Mouse (Mus musculus) lung, embryonic 14.5 days (tissue): ENCODE measurements at regions not wholly inside any gene's neighbourhood (a gene's known extent, or its start where the extent isn't known, plus 50 kb on each side); places are given as distances from the start of the nearest gene placed in this dataset.
A peak's percentile ranks its signal among the peaks of the same experiment; 100 is the strongest.

ENCODE experiments used
- ATAC-seq: fragments of 200-750 bp; cut with Nextera tagmentation; 2 replicates; pipeline ENCODE4 v1.8.0; 2017; ENCODE audit warnings: mild to moderate bottlenecking, moderate TSS enrichment, moderate library complexity; ENCODE audit not compliant: insufficient read depth
- DNase-seq: peaks from one replicate; pipeline ENCODE4 v3.0.0-alpha.2; 2015
- H3K27ac ChIP-seq: fragments of 300-500 bp; sonication (generic); 2 replicates; pipeline ENCODE4 v1.5.1; 2014; ENCODE audit warnings: low read depth, mild to moderate bottlenecking, moderate library complexity
- H3K27me3 ChIP-seq: fragments of 300-500 bp; sonication (generic); 2 replicates; pipeline ENCODE4 v1.6.1; 2014; ENCODE audit warnings: low read length, control low read depth; ENCODE audit not compliant: insufficient read depth
- H3K36me3 ChIP-seq: fragments of 300-500 bp; sonication (generic); 2 replicates; pipeline ENCODE4 v1.6.1; 2014; ENCODE audit warnings: control low read depth; ENCODE audit not compliant: insufficient read depth
- H3K4me1 ChIP-seq: fragments of 300-500 bp; sonication (generic); 2 replicates; pipeline ENCODE4 v1.6.1; 2014; ENCODE audit warnings: antibody characterized with exemption, control low read depth; ENCODE audit not compliant: insufficient read depth
- H3K4me2 ChIP-seq: fragments of 300-500 bp; sonication (generic); 2 replicates; pipeline ENCODE4 v1.6.1; 2014; ENCODE audit warnings: mild to moderate bottlenecking
- H3K4me3 ChIP-seq: fragments of 300-500 bp; sonication (generic); 2 replicates; pipeline ENCODE4 v1.5.1; 2014; ENCODE audit warnings: low read depth, low read length
- H3K9ac ChIP-seq: fragments of 300-500 bp; sonication (generic); 2 replicates; pipeline ENCODE4 v1.6.1; 2014
- H3K9me3 ChIP-seq: fragments of 300-500 bp; sonication (generic); 2 replicates; pipeline ENCODE4 v1.6.1; 2016; ENCODE audit warnings: low read depth, low read length, control low read depth
- CTCF ChIP-seq: IDR thresholded peaks from 2 replicates; pipeline ENCODE4 v1.5.1; 2016; ENCODE audit warnings: antibody characterized with exemption, low read depth
- WGBS: fragments of 180-500 bp; shearing (Covaris S2); extraction: QIAGEN DNeasy Blood & Tissue Kit; methylation state at CpG from one replicate; pipeline ENCODE4 v1.1.7; 2014; 5-methylcytosine and 5-hydroxymethylcytosine counted together

DNA sequence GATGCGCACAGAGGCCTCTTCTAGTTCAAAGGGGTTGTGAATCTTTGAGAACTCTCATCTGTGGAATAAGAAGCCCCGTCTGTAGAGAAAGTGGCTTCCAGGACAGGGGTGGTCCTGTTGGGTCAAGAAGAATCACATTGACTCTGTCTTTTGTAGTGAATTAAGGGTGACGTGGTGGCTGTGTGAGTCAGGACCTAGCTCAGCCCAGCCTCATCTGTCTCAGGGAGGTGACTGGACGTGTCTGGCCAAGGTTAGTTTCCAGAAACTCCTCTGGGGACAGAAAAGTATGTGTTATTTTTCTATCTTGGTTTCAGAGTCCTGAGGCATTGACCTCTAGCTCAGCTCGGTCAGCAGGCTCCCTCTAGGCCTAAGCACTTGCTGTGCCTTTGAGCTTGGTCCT lies 73.3 kb upstream of the Lep start:
- Histone ChIP-seq H3K36me3 (no peaks in the 10 kb centered on the region), H3K9ac (no peak overlapping the region), H3K27me3 (peaks cover 6% of the 10 kb centered on the region), H3K4me3 (no peak overlapping the region), H3K27ac (no peak overlapping the region), H3K9me3 (no peaks in the 10 kb centered on the region), H3K4me2 (no peak overlapping the region), H3K4me1 (no peaks in the 10 kb centered on the region)
- WGBS = 72% methylated on average over 5 of the region's 5 CpGs
- DNase-seq (no peak), ATAC-seq (no peak)
- TF ChIP-seq CTCF = no peak

DNA sequence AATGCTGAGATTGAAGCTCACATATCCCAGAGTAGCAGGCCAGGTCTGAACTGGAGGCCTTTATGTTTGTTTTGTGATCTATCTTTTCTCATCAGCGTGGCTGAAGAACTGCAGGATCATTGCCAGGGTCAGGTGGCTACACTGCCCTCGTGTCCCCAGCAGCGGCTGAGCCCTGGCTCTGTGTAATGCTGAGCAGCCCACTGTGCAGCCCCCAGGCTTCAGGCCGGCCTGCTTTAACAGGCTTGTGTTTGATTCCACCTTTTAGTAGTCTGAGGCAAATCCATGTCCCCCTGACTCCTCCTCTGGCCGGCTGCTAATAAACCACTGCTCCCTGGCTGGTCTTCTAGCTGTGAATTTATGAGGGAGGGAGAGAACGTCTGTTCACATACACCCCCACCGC lies 72.6 kb upstream of the Lep start:
- no peak overlapping the region for H3K27ac ChIP-seq
- ATAC-seq = no peak
- H3K9ac ChIP-seq = no peak overlapping the region
- TF ChIP-seq CTCF = no peak
- H3K4me3 ChIP-seq = no peak overlapping the region
- 58% methylated on average over 7 of the region's 7 CpGs for WGBS
- DNase-seq = no peak
- no peaks in the 10 kb centered on the region for H3K4me1 ChIP-seq
- no peak overlapping the region for H3K4me2 ChIP-seq
- H3K27me3 ChIP-seq = peaks cover under 1% of the 10 kb centered on the region; the same call in 1 of the 2 replicates
- H3K36me3 ChIP-seq = no peaks in the 10 kb centered on the region
- H3K9me3 ChIP-seq = no peaks in the 10 kb centered on the region; the same call in 1 of the 2 replicates

DNA sequence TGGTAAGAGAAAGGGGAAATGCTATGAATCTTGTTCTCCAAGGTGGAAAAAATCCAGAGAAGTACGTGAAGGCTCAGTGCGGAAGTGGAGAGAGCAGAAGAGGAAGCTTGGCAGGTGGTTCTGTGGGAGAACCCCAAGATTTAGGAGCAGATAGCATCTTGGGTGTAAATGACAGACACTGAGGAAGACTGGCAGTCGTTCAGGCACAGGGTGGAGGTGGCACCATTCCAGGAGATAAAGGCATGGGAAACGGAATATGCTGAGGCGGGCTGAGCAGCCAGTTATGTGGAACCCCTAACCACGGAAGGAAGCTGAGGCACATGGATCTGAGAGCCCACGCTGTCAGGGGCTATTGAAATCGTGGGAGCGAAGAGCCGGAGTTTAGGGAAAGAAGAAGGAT lies 70.6 kb upstream of the Lep start:
- Histone ChIP-seq H3K4me2 (no peak overlapping the region), H3K4me1 (no peaks in the 10 kb centered on the region), H3K36me3 (no peaks in the 10 kb centered on the region), H3K4me3 (no peak overlapping the region), H3K9me3 (no peaks in the 10 kb centered on the region; the same call in 1 of the 2 replicates), H3K9ac (no peak overlapping the region), H3K27me3 (no peaks in the 10 kb centered on the region), H3K27ac (no peak overlapping the region)
- WGBS = 67% methylated on average over 10 of the region's 10 CpGs
- TF ChIP-seq CTCF = no peak
- ATAC-seq (no peak), DNase-seq (no peak)

DNA sequence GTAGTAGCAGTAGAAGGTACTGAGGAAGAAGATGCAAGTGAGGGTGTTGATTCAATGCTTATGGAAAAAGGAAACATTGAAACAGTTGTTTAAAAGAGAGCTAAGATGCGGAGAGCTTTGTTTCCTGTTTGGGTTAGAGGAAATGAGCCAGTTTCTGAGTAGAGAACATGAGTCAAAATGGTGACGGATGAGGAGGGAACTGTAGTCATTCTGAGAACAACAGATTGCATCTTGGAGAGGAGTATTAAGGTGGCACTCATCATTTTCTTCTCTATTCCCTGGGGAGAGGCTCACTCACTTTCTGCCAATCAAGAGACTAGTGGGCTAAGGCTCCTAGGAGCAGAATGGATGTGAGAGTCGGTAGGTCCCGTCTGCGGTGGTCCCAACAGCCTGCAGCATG lies 69.8 kb upstream of the Lep start:
- Histone ChIP-seq H3K9me3 (no peaks in the 10 kb centered on the region; the same call in 1 of the 2 replicates), H3K27ac (no peak overlapping the region), H3K4me2 (no peak overlapping the region), H3K4me1 (no peaks in the 10 kb centered on the region), H3K4me3 (no peak overlapping the region), H3K9ac (no peak overlapping the region), H3K27me3 (no peaks in the 10 kb centered on the region), H3K36me3 (no peaks in the 10 kb centered on the region)
- DNase-seq (peak; percentile 28), ATAC-seq (no peak)
- no peak for TF ChIP-seq CTCF
- 51% methylated on average over 5 of the region's 5 CpGs for WGBS

DNA sequence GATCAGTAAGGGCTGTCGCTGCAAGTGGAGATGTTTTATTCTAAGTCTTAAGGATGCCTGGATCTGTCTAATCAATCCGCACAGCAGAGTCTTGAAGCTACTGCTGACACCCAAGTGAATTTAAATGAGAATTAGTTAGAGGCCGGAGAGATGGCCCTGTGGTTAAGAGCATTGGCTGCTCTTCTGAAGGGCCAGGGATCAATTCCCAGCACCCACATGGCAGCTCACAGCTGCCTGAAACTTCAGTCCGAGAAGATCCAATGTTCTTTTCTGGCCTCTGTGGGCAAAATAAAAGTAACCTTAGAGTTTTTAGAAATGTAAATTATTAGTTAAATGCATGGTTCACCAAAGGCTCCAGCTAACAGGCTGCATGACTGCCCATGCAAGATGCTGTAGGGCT lies 65.5 kb upstream of the Lep start:
- Histone ChIP-seq H3K27me3 (no peaks in the 10 kb centered on the region), H3K27ac (no peak overlapping the region), H3K4me1 (no peaks in the 10 kb centered on the region), H3K4me3 (no peak overlapping the region), H3K36me3 (no peaks in the 10 kb centered on the region), H3K9ac (no peak overlapping the region), H3K9me3 (no peaks in the 10 kb centered on the region; the same call in 1 of the 2 replicates), H3K4me2 (no peak overlapping the region)
- ATAC-seq = no peak
- TF ChIP-seq CTCF = no peak
- WGBS = 86% methylated on average over 4 of the region's 4 CpGs
- no peak for DNase-seq

DNA sequence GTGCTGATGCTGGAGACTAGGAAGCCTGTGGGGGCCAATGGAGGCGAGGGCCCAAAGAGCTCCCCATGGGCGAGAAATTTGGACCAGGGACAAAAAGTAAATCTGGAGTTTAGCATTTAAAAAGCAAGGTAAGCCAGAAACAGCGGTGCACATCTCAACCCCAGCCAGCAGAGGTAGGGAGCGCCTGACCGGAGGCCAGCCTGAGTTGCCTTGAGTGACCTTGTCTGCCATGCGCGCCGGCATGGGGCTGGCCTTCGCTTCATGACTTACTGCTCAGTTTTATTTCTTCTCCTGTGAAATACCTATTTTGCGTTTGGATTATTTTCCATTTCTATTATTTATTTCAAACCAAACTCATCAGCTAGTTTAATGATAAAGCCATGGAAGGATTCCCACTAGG lies 64.3 kb upstream of the Lep start:
- no peak overlapping the region for H3K9ac ChIP-seq
- H3K4me3 ChIP-seq = no peak overlapping the region
- DNase-seq (no peak), ATAC-seq (no peak)
- no peak overlapping the region for H3K4me2 ChIP-seq
- 42% methylated on average over 10 of the region's 10 CpGs for WGBS
- H3K27ac ChIP-seq = no peak overlapping the region
- H3K27me3 ChIP-seq = no peaks in the 10 kb centered on the region
- no peaks in the 10 kb centered on the region; the same call in 1 of the 2 replicates for H3K9me3 ChIP-seq
- TF ChIP-seq CTCF = no peak
- H3K36me3 ChIP-seq = no peaks in the 10 kb centered on the region
- no peaks in the 10 kb centered on the region for H3K4me1 ChIP-seq

DNA sequence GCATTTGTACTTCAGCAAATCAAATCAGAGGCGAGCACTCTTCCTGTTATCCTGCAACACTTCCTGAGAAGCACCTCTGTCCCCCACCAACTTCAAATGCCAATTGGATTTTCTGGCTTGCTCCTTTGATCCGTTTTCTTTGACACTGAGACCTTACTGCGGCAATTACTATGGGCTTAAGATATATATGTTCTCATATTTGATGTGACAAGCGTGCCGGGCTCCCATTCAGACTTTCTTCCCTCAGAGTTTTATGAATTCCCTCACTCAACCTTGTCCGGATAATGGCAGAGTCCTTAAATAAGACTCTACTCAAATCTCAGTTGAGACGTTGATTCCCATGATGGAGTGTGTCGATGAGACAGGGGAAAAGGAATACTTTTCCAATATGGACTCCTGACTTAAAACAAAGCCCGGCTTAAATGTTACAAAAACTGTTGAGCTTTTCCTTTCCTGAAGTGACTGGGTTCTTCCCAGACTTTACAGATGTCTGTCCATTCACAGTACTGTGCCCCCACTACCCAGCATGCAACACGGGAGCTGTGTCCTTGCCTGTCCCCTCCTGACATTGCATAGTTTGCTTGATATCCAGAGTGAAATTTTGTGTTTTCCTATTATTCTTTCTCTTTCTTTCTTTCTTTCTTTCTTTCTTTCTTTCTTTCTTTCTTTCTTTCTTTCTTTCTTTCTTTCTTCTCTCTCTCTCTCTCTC lies 60.5 kb upstream of the Lep start:
- no peaks in the 10 kb centered on the region for H3K9me3 ChIP-seq
- 55% methylated on average over 10 of the region's 10 CpGs for WGBS

More for the DNA sequence above, 60.5 kb upstream of the Lep start:
- H3K36me3 ChIP-seq = no peaks in the 10 kb centered on the region
- no peaks in the 10 kb centered on the region for H3K4me1 ChIP-seq
- no peak overlapping the region for H3K4me3 ChIP-seq
- ATAC-seq = no peak
- no peak for TF ChIP-seq CTCF
- no peak overlapping the region for H3K9ac ChIP-seq
- no peak for DNase-seq
- H3K4me2 ChIP-seq = no peak overlapping the region
- H3K27ac ChIP-seq = no peak overlapping the region
- no peaks in the 10 kb centered on the region for H3K27me3 ChIP-seq
